Mouse (Mus musculus) kidney, embryonic 14.5 days (tissue): ENCODE data around the gene Rybp. TPM values are rescaled to one million over a fixed set of nuclear protein-coding genes. Genes with fewer than 3 reads are reported as not detected.

Source experiments
- ATAC-seq: fragments of 200-750 bp; cut with Nextera tagmentation; 2 replicates; pipeline ENCODE4 v1.8.0; 2017; ENCODE audit warnings: moderate number of reproducible peaks, mild to moderate bottlenecking, moderate TSS enrichment, moderate library complexity; ENCODE audit not compliant: low FRiP score, low TSS enrichment
- H3K27ac ChIP-seq: fragments of 300-500 bp; sonication (generic); 2 replicates; pipeline ENCODE4 v1.5.1; 2014; ENCODE audit warnings: low read depth, mild to moderate bottlenecking, low read length, moderate library complexity, mixed read lengths
- H3K27me3 ChIP-seq: fragments of 300-500 bp; sonication (generic); 2 replicates; pipeline ENCODE4 v1.6.1; 2014; ENCODE audit warnings: mild to moderate bottlenecking, low read length; ENCODE audit not compliant: control insufficient read depth, insufficient read depth
- H3K36me3 ChIP-seq: fragments of 300-500 bp; sonication (generic); 2 replicates; pipeline ENCODE4 v1.6.1; 2014; ENCODE audit warnings: low read length, mixed read lengths; ENCODE audit not compliant: control insufficient read depth, insufficient read depth
- H3K4me1 ChIP-seq: fragments of 300-500 bp; sonication (generic); 2 replicates; pipeline ENCODE4 v1.6.1; 2014; ENCODE audit warnings: low read length, mixed read lengths; ENCODE audit not compliant: control insufficient read depth, insufficient read depth
- H3K4me2 ChIP-seq: fragments of 300-500 bp; sonication (generic); replicated peaks from 2 replicates; pipeline ENCODE4 v1.6.1; 2014; ENCODE audit warnings: low read depth, mild to moderate bottlenecking, low read length
- H3K4me3 ChIP-seq: fragments of 300-500 bp; sonication (generic); 2 replicates; pipeline ENCODE4 v1.5.1; 2014; ENCODE audit warnings: mild to moderate bottlenecking, low read length
- H3K9ac ChIP-seq: fragments of 300-500 bp; sonication (generic); 2 replicates; pipeline ENCODE4 v1.6.1; 2014; ENCODE audit warnings: low read depth, mild to moderate bottlenecking, low read length, moderate library complexity
- H3K9me3 ChIP-seq: fragments of 300-500 bp; sonication (generic); 2 replicates; pipeline ENCODE4 v1.6.1; 2016; ENCODE audit warnings: low read length; ENCODE audit not compliant: control insufficient read depth
- WGBS: fragments of 180-500 bp; shearing (Covaris S2); extraction: QIAGEN DNeasy Blood & Tissue Kit; methylation state at CpG from one replicate; pipeline ENCODE4 v1.1.7; 2014; 5-methylcytosine and 5-hydroxymethylcytosine counted together
- polyA plus RNA-seq: library from polyadenylated mRNA; unstranded; fragments of >200 nt; fragmentation: Nextera tagmentation; extraction: Ambion mirVana; gene quantifications from 2 replicates; pipeline ENCODE4 v1.2.1, GENCODE M21; 2014

The Rybp gene
- polyA plus RNA-seq, 1 experiment from 2014 or later: 12.8 TPM

DNA sequence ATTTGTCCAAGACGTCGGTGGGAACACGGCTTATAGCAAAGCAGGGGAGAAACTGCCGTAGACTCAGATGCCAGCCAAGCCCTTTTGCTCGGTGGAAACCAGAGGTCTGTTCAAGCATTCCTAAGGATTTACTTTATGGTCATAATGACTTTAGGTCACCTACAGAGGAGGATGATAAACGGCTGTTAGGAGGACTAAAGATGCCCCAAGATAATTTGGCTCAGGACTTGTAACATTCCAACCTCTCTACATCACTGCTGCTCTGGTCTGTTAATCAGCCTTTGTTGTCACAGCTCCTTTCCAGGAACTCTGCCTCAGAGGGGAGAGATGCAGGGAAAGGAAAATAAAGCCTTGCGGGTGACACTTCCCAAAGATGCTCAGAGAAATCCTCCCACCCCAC lies 93.5 kb downstream of the Rybp start:
- Histone ChIP-seq H3K4me1 (peaks cover 26% of the 10 kb centered on the region), H3K4me3 (no peak overlapping the region)
- WGBS: 28% methylated on average over 7 of the region's 7 CpGs

DNA sequence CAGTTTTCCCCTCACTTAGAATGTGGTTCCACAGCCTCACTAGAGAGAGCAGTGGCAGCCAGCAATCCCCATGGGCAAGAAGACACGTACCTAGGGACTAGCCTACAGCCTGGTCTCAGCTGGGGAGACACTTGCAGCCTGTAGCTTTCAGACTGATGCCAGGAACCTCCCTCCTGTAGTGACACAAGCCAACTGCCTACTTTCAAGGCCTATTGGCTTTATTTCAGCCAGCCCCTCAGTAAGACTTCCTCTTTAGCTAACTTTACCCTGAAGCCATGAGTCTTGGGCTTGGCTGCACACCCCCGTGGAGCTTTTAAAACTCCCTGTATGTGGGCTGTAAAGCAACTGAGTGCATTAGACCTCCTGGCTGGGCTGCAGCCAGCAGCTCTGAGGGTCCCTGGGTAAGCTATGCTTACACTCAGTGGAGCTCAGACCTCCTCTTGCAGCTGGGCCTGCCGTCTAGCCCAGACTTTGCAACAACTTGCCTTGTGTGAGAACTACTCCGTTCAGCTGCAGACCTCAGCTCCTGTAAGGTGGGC lies 94.5 kb downstream of the Rybp start:
- peak overlapping the region; percentile 15 for H3K27ac ChIP-seq
- H3K9me3 ChIP-seq: no peaks in the 10 kb centered on the region
- WGBS: 57% methylated on average over 4 of the region's 4 CpGs
- peaks cover 26% of the 10 kb centered on the region for H3K4me1 ChIP-seq
- no peaks in the 10 kb centered on the region for H3K27me3 ChIP-seq
- H3K4me2 ChIP-seq: no peak overlapping the region
- no peak for ATAC-seq
- H3K9ac ChIP-seq: no peak overlapping the region
- no peak overlapping the region for H3K4me3 ChIP-seq
- no peaks in the 10 kb centered on the region for H3K36me3 ChIP-seq

More for the DNA sequence above, 93.5 kb downstream of the Rybp start:
- H3K36me3 ChIP-seq: no peaks in the 10 kb centered on the region
- H3K27me3 ChIP-seq: no peaks in the 10 kb centered on the region
- ATAC-seq: no peak
- no peaks in the 10 kb centered on the region for H3K9me3 ChIP-seq
- no peak overlapping the region for H3K27ac ChIP-seq
- H3K9ac ChIP-seq: no peak overlapping the region
- H3K4me2 ChIP-seq: no peak overlapping the region

DNA sequence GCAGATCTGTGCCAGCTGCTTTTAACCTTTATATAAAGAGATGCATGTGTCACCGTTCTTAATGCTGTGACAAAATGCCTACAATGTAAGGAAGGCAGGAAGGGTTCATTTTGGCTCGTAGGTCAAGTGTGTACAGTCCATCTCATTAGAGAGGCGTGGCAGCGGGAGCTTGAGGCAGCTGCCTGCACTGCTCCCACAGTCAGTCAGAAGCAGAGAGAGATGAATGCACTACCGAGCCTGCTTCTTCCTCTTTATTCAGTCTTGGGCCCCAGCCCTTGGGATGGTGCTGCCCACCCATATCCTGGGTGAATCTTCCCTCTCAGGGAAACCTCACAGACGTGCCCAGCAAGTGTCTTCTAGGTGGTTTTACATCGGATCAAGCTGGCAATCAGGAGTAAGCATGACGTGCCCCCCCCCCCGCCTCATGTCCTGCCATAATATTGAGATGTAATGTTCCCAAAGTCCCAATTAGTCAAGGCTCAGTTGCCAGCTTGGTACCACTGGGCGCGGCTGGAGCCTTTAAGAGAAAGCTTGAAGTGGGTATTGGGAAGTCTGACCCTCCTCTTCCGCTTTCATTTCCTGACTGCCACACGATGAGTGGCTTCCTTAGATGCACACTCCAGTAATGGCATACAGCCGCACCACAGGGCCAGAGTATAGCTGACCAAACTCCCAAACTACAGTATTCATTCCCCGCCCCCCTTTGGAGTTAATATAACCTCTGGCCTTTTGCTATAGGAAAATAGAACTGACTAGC lies 96.3 kb downstream of the Rybp start:
- peaks cover 24% of the 10 kb centered on the region for H3K4me1 ChIP-seq

DNA sequence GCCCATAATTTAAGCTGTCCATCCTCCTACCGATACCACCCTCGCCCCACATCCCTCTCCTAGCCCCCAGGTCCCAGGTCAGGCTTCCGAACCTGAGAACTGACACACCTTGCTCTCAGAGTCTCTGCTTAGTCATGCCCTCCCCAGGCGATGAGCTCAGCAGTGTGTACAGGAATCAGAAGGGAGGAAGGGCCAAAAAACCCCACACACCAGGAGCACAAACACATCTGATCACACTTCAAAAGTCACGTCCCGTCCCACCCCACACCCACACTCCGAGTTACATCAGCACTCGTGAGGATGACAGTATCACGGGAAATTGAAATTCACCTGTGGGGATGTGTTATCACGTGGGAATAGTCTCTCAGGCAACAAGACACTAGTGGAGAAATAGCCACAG lies 97.0 kb downstream of the Rybp start:
- Histone ChIP-seq H3K36me3 (no peaks in the 10 kb centered on the region), H3K27ac (no peak overlapping the region), H3K9me3 (no peaks in the 10 kb centered on the region), H3K9ac (no peak overlapping the region), H3K4me1 (peaks cover 23% of the 10 kb centered on the region), H3K4me2 (no peak overlapping the region), H3K27me3 (no peaks in the 10 kb centered on the region), H3K4me3 (no peak overlapping the region)
- WGBS: 83% methylated on average over 10 of the region's 10 CpGs
- no peak for ATAC-seq

More for the DNA sequence above, 96.3 kb downstream of the Rybp start:
- H3K4me3 ChIP-seq: no peak overlapping the region
- no peaks in the 10 kb centered on the region for H3K36me3 ChIP-seq
- no peaks in the 10 kb centered on the region for H3K27me3 ChIP-seq
- no peak overlapping the region for H3K9ac ChIP-seq
- WGBS: 81% methylated on average over 15 of the region's 15 CpGs
- no peak overlapping the region for H3K27ac ChIP-seq
- no peak for ATAC-seq
- H3K4me2 ChIP-seq: no peak overlapping the region
- H3K9me3 ChIP-seq: no peaks in the 10 kb centered on the region

DNA sequence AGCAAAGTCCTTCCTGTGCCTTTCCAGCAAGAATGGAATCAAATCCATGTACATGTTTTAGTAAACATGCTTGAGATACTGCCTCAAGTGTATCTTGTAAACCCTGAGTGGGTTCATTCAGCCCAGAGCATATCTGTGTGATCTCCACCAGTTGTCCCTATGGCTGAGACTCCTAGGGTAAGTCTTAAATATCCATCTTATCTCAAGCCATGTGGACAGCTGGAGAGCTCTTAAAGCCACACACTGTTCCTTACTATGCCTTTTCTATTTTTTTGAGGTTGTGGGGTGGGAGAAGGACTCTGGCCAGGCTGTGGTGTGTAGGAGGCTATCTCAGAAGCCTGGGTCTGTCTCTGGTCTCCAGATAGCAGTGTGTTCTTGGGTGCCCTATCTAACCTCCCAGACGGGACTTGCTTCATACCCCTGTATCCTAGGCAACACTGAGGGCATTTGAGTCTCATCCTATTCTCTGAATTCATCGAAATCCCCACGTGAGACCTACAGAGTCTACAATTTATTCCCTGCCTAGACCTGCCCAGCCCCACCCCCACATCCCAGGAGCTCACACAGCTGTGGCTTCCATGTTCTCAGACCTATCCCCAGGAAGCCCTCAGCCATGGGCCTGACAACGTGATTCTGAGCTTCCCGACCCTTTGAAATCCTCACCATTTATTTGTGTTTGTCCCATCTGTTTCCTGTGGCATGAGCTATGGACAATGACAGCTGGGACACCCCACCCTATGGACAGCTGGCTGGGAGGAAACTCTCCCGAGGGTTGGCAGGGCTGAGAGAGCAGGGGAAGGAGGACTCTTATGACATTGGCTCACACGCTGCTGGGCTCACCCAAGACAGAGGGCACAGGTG lies 98.2 kb downstream of the Rybp start:
- Histone ChIP-seq H3K4me2 (no peak overlapping the region), H3K9ac (no peak overlapping the region), H3K36me3 (no peaks in the 10 kb centered on the region), H3K4me1 (peaks cover 20% of the 10 kb centered on the region; the same call in 1 of the 2 replicates), H3K9me3 (no peaks in the 10 kb centered on the region), H3K27me3 (no peaks in the 10 kb centered on the region), H3K27ac (no peak overlapping the region), H3K4me3 (no peak overlapping the region)
- 0 out of 2 replicates have a peak, but pooled peaks have one; percentile 13 for ATAC-seq
- 40% methylated on average over 7 of the region's 7 CpGs for WGBS

DNA sequence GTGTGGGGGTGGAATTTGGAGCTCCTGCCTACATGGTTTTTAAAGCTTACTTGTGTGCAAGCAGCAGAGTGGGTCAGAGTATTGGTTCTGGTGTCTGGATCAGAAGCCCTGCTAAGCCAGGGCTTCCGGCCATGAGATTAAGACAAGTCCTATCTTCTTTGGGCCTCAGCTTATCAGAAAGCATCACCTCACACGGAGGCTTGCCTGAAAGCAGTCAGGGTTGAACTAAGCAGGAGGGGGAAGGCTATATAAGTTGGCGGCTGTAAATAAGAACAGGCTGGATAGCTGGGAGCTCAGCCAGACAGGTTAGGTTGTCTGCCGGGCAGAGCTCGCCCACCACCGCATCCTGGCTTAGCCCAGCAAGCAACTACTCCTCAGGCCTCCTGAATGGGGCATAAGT lies 99.5 kb downstream of the Rybp start:
- no peak for ATAC-seq
- Histone ChIP-seq H3K9me3 (no peaks in the 10 kb centered on the region), H3K4me2 (no peak overlapping the region), H3K27ac (no peak overlapping the region), H3K9ac (no peak overlapping the region), H3K4me3 (no peak overlapping the region), H3K36me3 (no peaks in the 10 kb centered on the region), H3K4me1 (peaks cover 13% of the 10 kb centered on the region; the same call in 1 of the 2 replicates), H3K27me3 (no peaks in the 10 kb centered on the region)
- WGBS: 54% methylated on average over 6 of the region's 6 CpGs

DNA sequence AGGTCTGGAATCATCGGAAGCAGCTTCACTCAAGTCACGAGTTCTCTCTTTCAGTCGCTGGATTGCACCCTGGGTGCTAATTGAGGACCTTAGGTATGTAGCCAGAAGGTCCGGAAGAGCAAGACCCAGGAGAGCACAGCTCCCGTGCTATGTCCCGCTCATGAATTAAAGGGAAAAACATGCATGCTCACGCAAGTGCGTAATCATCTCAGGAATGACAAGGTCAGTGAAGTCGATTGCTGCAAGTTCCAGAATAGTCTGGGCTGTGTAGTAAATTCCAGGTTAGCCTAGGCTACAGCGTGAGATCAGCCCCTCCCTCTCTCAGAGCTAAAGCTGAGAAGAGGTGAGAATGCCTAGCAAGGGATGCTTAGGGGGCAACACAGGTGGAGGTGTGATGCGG lies 100.5 kb downstream of the Rybp start:
- no peaks in the 10 kb centered on the region for H3K36me3 ChIP-seq
- H3K9ac ChIP-seq: no peak overlapping the region
- H3K27ac ChIP-seq: no peak overlapping the region
- peaks cover 10% of the 10 kb centered on the region; the same call in 1 of the 2 replicates for H3K4me1 ChIP-seq
- no peaks in the 10 kb centered on the region for H3K9me3 ChIP-seq
- ATAC-seq: no peak
- no peaks in the 10 kb centered on the region for H3K27me3 ChIP-seq
- 76% methylated on average over 11 of the region's 11 CpGs for WGBS
- no peak overlapping the region for H3K4me2 ChIP-seq
- no peak overlapping the region for H3K4me3 ChIP-seq

DNA sequence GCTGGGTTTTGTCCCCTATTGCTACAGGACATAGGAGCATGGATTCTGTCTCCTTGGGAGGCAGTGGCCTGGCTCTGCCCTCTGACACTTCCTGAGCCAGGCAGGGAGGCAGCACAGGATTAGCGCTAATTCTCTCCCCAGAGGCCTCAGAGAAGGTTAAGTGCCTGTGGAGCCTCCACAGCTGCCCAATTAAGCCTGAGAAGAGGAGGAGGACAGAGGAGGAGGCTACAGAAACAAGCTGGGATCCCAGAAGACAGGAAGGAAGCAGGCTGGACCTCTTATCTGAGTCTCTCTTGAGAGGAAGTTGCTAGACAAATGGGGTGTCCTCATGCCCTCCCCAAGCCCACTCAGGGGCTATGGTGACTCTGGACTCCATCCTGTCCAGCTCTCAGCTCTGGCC lies 101.8 kb downstream of the Rybp start:
- no peak overlapping the region for H3K4me3 ChIP-seq
- no peak overlapping the region for H3K4me2 ChIP-seq
- no peaks in the 10 kb centered on the region for H3K36me3 ChIP-seq
- 19% methylated on average over 1 of the region's 1 CpGs for WGBS
- no peaks in the 10 kb centered on the region for H3K27me3 ChIP-seq
- H3K4me1 ChIP-seq: peaks cover 10% of the 10 kb centered on the region; the same call in 1 of the 2 replicates
- H3K9ac ChIP-seq: no peak overlapping the region
- H3K27ac ChIP-seq: no peak overlapping the region
- H3K9me3 ChIP-seq: no peaks in the 10 kb centered on the region
- ATAC-seq: no peak

DNA sequence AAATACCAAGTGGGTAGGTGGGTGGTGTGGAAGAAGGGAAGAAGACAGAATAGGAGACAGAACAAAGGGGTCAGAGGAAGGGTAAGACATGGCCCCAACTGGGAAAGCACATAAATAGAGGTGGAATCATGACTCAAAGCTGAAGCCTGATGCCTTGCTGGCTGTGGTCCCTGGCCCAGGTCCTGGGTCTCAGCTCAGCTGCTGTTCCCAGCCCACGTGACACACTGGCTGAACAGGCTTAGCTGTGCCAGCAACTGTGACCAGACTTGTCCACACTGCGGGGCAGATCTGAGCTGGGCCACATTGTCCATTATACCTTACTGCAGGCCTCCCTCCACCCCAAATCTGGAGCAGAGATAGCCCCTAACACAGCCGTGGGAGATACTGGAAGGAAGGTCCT lies 103.9 kb downstream of the Rybp start:
- H3K4me2 ChIP-seq: no peak overlapping the region
- H3K36me3 ChIP-seq: no peaks in the 10 kb centered on the region
- ATAC-seq: no peak
- 75% methylated on average over 3 of the region's 3 CpGs for WGBS
- H3K4me3 ChIP-seq: no peak overlapping the region
- no peaks in the 10 kb centered on the region for H3K27me3 ChIP-seq
- H3K27ac ChIP-seq: no peak overlapping the region
- no peak overlapping the region for H3K9ac ChIP-seq
- peaks cover 7% of the 10 kb centered on the region; the same call in 1 of the 2 replicates for H3K4me1 ChIP-seq
- H3K9me3 ChIP-seq: no peaks in the 10 kb centered on the region
